Mouse (Mus musculus) cerebellum, adult 11 months (tissue): ENCODE results near the gene Ptpru.

Experiments used
- DNase-seq: peaks from one replicate; pipeline ENCODE4 v3.0.0; 2022

The Ptpru gene

GRCm38 (mm10) chr4:131837872-131838524, at the start of gene Ptpru:
Gene Ptpru, minus strand, starts transcription at chr4:131838288.
- DNase-seq, result peak; percentile 94

GRCm38 (mm10) chr4:131885376-131885775, 47.3 kb upstream of the Ptpru start:
- no peak for DNase-seq

- no peak for DNase-seq
Measured at GRCm38 (mm10) chr4:131883571-131883970, 45.5 kb upstream of the Ptpru start.

GRCm38 (mm10) chr4:131881306-131881705, 43.2 kb upstream of the Ptpru start:
- DNase-seq, result no peak

- no peak for DNase-seq
Measured at GRCm38 (mm10) chr4:131879692-131880091, 41.6 kb upstream of the Ptpru start.

GRCm38 (mm10) chr4:131876836-131877235, 38.7 kb upstream of the Ptpru start:
- no peak for DNase-seq

GRCm38 (mm10) chr4:131875242-131875641, 37.2 kb upstream of the Ptpru start:
- no peak for DNase-seq

- no peak for DNase-seq
Measured at GRCm38 (mm10) chr4:131874567-131874966, 36.5 kb upstream of the Ptpru start.

- DNase-seq, result no peak
Measured at GRCm38 (mm10) chr4:131874169-131874536, 36.1 kb upstream of the Ptpru start.

GRCm38 (mm10) chr4:131873293-131874168, 35.4 kb upstream of the Ptpru start, which contains the start of gene Srsf4:
Gene Srsf4, plus strand, starts transcription at chr4:131873617.
- peak; percentile 91 for DNase-seq

- DNase-seq, result no peak
Measured at GRCm38 (mm10) chr4:131872672-131873292, 34.7 kb upstream of the Ptpru start.

- no peak for DNase-seq
Measured at GRCm38 (mm10) chr4:131861341-131861739, 23.3 kb upstream of the Ptpru start.

GRCm38 (mm10) chr4:131860492-131861340, 22.6 kb upstream of the Ptpru start:
- DNase-seq, result peak; percentile 65

- DNase-seq, result no peak
Measured at GRCm38 (mm10) chr4:131854950-131855349, 16.9 kb upstream of the Ptpru start.

- no peak for DNase-seq
Measured at GRCm38 (mm10) chr4:131849986-131850638, 12.0 kb upstream of the Ptpru start.

GRCm38 (mm10) chr4:131848082-131848481, 10.0 kb upstream of the Ptpru start:
- no peak for DNase-seq

GRCm38 (mm10) chr4:131845991-131846778, 8.1 kb upstream of the Ptpru start:
- DNase-seq, result no peak

GRCm38 (mm10) chr4:131843290-131843743, 5.2 kb upstream of the Ptpru start, which contains the start of gene Mecr:
Gene Mecr, plus strand, starts transcription at chr4:131843470.
- peak; percentile 90 for DNase-seq

GRCm38 (mm10) chr4:131836891-131837491, 1.1 kb downstream of the Ptpru start:
- DNase-seq, result peak; percentile 38

- DNase-seq, result peak; percentile 34
Measured at GRCm38 (mm10) chr4:131836351-131836881, 1.7 kb downstream of the Ptpru start.
